Mouse (Mus musculus) intestine, embryonic 14.5 days (tissue): Measurements from ENCODE around the gene Fam221b. TPM values are rescaled to one million over a fixed set of nuclear protein-coding genes. Genes with fewer than 3 reads are reported as not detected.
A peak's percentile ranks its signal among the peaks of the same experiment; 100 is the strongest.

Experiments used
- ATAC-seq: fragments of 200-750 bp; cut with Nextera tagmentation; replicated peaks from 2 replicates; pipeline ENCODE4 v1.8.0; 2017; ENCODE audit warnings: low read depth, moderate number of reproducible peaks, moderate TSS enrichment, moderate library complexity; ENCODE audit not compliant: low FRiP score, low TSS enrichment
- DNase-seq: peaks from one replicate; pipeline ENCODE4 v3.0.0-alpha.2; 2018; ENCODE audit warnings: low spot score
- H3K27ac ChIP-seq: fragments of 300-500 bp; sonication (generic); 2 replicates; pipeline ENCODE4 v1.5.1; 2014; ENCODE audit warnings: low read depth, mild to moderate bottlenecking, control low read depth
- H3K27me3 ChIP-seq: fragments of 300-500 bp; sonication (generic); replicated peaks from 2 replicates; pipeline ENCODE4 v1.6.1; 2014; ENCODE audit warnings: low read length, control low read depth; ENCODE audit not compliant: control insufficient read depth, insufficient read depth
- H3K36me3 ChIP-seq: fragments of 300-500 bp; sonication (generic); 2 replicates; pipeline ENCODE4 v1.6.1; 2014; ENCODE audit warnings: low read length, control low read depth; ENCODE audit not compliant: control insufficient read depth, insufficient read depth
- H3K4me1 ChIP-seq: fragments of 300-500 bp; sonication (generic); replicated peaks from 2 replicates; pipeline ENCODE4 v1.6.1; 2014; ENCODE audit warnings: low read length, control low read depth, mixed read lengths; ENCODE audit not compliant: control insufficient read depth, insufficient read depth
- H3K4me2 ChIP-seq: fragments of 300-500 bp; sonication (generic); 2 replicates; pipeline ENCODE4 v1.6.1; 2014; ENCODE audit warnings: low read length
- H3K4me3 ChIP-seq: fragments of 300-500 bp; sonication (generic); 2 replicates; pipeline ENCODE4 v1.5.1; 2014; ENCODE audit warnings: low read depth, low read length, control low read depth, mixed read lengths
- H3K9ac ChIP-seq: fragments of 300-500 bp; sonication (generic); 2 replicates; pipeline ENCODE4 v1.6.1; 2014; ENCODE audit warnings: mild to moderate bottlenecking, low read length
- H3K9me3 ChIP-seq: fragments of 300-500 bp; sonication (generic); 2 replicates; pipeline ENCODE4 v1.6.1; 2016; ENCODE audit warnings: low read length, control low read depth; ENCODE audit not compliant: control insufficient read depth
- WGBS: fragments of 180-500 bp; shearing (Covaris S2); extraction: QIAGEN DNeasy Blood & Tissue Kit; methylation state at CpG from one replicate; pipeline ENCODE4 v1.1.7; 2014; 5-methylcytosine and 5-hydroxymethylcytosine counted together
- polyA plus RNA-seq: library from polyadenylated mRNA; unstranded; fragments of >200 nt; fragmentation: Nextera tagmentation; extraction: Ambion mirVana; gene quantifications from 2 replicates; pipeline ENCODE4 v1.2.1, GENCODE M21; 2014

Fam221b gene
- polyA plus RNA-seq, 1 experiment from 2014 or later: 3.9 TPM

DNA sequence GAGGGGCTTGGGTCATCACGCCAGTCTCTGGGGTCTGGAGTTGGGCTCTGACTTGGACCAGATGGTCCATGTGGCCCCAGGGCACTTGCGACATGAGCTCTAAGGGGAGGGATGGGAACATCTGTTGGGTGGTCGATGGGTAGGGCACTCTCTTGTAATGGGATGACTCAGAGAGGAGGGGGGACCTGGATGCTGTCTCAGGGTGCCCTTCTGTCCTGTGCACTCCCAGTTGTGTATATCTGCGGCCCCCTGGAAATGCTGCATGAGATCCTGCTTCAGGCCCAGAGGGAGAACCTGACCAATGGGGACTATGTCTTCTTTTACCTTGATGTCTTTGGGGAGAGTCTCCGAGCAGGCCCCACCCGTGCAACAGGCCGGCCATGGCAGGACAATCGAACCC lies 35.6 kb downstream of the Fam221b start:
- Histone ChIP-seq H3K27me3 (no peaks in the 10 kb centered on the region), H3K4me2 (peak overlapping the region; percentile 84; the same call in 1 of the 2 replicates), H3K9ac (no peak overlapping the region), H3K4me3 (no peak overlapping the region), H3K9me3 (no peaks in the 10 kb centered on the region), H3K4me1 (peaks cover 24% of the 10 kb centered on the region), H3K36me3 (no peaks in the 10 kb centered on the region), H3K27ac (no peak overlapping the region)
- 85% methylated on average over 8 of the region's 8 CpGs for whole genome bisulfite sequencing
- ATAC-seq (no peak), DNase-seq (no peak)

DNA sequence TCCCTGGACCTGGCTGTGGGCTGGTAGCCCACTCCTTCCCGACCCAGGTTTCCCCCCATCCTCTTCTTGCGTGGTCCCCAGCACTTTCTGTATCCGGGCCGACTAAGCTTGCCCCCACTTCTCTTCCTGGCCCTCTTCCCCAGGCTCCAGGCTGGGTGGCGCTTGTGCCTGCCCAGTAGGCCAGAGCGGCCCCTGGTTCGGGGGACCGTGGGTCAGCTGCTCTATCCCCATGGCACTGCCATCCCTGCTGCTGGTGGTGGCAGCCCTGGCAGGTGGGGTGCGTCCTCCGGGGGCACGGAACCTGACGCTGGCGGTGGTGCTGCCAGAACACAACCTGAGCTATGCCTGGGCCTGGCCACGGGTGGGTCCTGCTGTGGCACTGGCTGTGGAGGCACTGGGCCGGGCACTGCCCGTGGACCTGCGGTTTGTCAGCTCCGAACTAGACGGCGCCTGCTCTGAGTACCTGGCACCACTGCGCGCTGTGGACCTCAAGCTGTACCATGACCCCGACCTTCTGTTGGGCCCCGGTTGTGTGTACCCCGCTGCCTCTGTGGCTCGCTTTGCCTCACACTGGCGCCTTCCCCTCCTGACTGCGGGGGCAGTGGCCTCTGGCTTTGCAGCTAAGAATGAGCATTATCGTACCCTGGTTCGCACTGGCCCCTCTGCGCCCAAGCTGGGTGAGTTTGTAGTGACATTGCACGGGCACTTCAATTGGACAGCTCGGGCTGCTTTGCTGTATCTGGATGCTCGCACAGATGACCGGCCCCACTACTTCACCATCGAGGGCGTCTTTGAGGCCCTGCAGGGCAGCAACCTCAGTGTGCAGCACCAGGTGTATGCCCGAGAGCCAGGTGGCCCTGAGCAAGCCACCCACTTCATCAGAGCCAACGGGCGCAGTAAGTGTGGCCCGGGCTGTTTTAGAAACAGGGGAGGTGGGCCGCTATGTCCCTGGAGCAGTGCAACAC lies 36.7 kb downstream of the Fam221b start:
- peak overlapping the region; percentile 77 for H3K9ac ChIP-seq
- peak; percentile 7; the same call in 1 of the 2 replicates for ATAC-seq
- H3K4me2 ChIP-seq: peak overlapping the region; percentile 84
- no peaks in the 10 kb centered on the region for H3K27me3 ChIP-seq
- WGBS: 43% methylated on average over 42 of the region's 42 CpGs
- H3K27ac ChIP-seq: no peak overlapping the region
- peaks cover 24% of the 10 kb centered on the region for H3K4me1 ChIP-seq
- no peaks in the 10 kb centered on the region for H3K9me3 ChIP-seq
- no peaks in the 10 kb centered on the region for H3K36me3 ChIP-seq
- DNase-seq: peak; percentile 49
- peak overlapping the region; percentile 57 for H3K4me3 ChIP-seq

DNA sequence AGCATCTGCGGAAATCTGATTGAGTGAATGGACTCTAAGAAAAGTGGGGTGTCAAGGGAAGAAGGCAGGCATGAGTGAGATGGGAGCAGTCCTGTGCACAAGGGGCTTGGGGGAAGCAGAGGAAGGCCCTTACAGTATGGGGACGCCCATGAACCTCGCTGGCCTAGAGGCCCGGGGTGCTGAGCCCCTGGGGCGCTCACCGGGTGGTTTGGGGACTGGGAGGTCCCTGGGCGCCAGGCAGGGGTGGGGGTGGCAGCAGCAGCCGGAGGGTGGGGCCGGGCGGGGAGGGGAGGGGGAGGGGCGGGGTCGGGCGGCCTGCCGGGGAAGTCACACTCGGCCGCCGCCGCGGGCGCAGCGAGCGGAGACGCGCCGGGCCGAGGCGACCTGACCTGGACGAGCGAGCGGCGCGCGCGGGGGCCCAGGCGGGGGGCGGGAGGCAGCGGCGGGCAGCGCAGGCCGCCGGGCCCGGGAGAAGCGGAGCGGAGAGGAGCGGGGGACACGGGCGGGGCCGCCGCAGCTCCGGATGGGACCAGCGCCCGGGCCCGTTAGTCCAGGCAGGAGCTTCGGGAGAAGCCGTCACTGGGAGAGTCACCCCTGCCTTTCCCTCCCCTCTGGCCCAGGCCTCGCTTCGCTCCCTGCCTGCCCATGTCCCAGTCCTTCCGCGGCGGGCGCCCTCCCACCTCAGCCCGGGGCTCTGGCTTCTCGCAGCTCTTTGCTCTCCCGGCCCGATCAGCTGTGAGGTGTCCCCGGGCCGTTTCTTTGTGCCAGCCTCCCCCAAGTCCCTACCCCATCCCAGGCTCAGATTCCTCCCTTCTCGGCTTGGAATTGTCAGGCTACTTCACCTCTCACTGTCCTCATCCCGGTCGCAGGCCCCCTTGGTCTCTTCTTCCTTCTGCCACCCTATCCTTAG lies 37.6 kb downstream of the Fam221b start, which contains the start of gene Npr2:
Npr2 (plus strand) TSS at position 890 of the 910 bp plus-strand sequence.
- WGBS: 2% methylated on average over 50 of the region's 70 CpGs
- DNase-seq: peak; percentile 78

DNA sequence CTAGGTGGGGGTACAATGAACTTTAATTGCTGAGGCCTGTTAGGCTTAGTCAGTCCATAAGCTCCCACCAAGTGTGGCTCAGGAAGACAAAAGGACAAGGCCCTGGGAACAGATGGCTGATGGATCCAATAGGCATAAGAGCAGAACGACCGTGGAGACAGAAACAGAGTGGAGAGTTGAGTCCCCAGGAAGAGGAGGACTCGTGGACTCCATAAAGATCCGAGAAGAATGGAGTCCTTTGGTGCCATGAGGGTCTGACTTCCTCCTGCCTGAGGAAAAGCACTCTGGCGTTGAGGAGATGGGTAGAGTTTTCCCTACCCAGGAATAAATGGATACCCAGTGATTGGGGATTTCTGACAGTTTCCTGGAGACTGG lies 38.3 kb downstream of the Fam221b start:
- Histone ChIP-seq H3K27me3 (no peaks in the 10 kb centered on the region), H3K9me3 (peaks cover 3% of the 10 kb centered on the region; the same call in 1 of the 2 replicates), H3K9ac (peak overlapping the region; percentile 77; the same call in 1 of the 2 replicates), H3K27ac (peak overlapping the region; percentile 11; the same call in 1 of the 2 replicates), H3K36me3 (no peaks in the 10 kb centered on the region), H3K4me2 (peak overlapping the region; percentile 84), H3K4me1 (peaks cover 24% of the 10 kb centered on the region), H3K4me3 (peak overlapping the region; percentile 57)
- ATAC-seq: no peak
- no peak for DNase-seq
- 28% methylated on average over 5 of the region's 5 CpGs for WGBS

More for the DNA sequence above, 37.6 kb downstream of the Fam221b start, which contains the start of gene Npr2:
- Histone ChIP-seq H3K4me1 (peaks cover 24% of the 10 kb centered on the region), H3K4me3 (peak within 1 kb of the TSS; percentile 57), H3K27ac (peak within 1 kb of the TSS; percentile 39), H3K36me3 (no peaks in the 10 kb centered on the region), H3K27me3 (no peaks in the 10 kb centered on the region), H3K9ac (peak within 1 kb of the TSS; percentile 77), H3K9me3 (0 out of 2 replicates have a peak, but pooled peaks cover under 1% of the 10 kb centered on the region), H3K4me2 (peak within 1 kb of the TSS; percentile 84)
- peak; percentile 58 for ATAC-seq

DNA sequence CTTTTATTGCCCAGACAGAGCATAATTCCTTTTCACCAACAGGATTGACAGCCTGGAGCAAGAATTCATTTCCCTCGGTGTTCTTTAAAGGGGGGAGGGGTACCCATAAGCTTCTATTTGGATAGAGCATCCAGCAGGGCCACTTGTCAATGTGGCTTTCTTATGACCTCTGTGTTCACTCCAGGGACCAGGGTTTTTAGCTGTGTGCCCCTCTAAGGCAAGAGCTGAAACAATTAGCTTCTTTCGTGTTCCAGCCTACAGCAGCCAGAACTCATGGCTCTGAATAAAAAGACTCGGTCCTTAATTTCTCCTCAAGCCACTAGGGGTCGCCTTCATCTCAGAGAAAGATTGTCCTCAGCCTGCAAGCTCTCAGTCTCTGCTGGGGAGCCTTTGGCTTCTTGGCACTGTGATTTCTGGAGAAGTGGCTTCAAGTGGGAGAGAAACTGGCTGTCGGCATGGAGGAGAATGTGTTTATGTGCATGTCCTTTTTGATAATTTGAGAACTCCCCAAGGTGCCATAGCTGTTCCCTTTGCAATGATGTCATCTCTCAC lies 38.8 kb downstream of the Fam221b start:
- DNase-seq: peak; percentile 83
- 7% methylated on average over 5 of the region's 5 CpGs for WGBS
- H3K4me2 ChIP-seq: 0 out of 2 replicates have a peak overlapping the region, but pooled peaks have one; percentile 11
- H3K27ac ChIP-seq: no peak overlapping the region; the same call in 1 of the 2 replicates
- H3K27me3 ChIP-seq: no peaks in the 10 kb centered on the region
- H3K9me3 ChIP-seq: peaks cover 8% of the 10 kb centered on the region
- no peaks in the 10 kb centered on the region for H3K36me3 ChIP-seq
- peak; percentile 37 for ATAC-seq
- no peak overlapping the region for H3K4me3 ChIP-seq
- no peak overlapping the region for H3K9ac ChIP-seq
- H3K4me1 ChIP-seq: peaks cover 24% of the 10 kb centered on the region

DNA sequence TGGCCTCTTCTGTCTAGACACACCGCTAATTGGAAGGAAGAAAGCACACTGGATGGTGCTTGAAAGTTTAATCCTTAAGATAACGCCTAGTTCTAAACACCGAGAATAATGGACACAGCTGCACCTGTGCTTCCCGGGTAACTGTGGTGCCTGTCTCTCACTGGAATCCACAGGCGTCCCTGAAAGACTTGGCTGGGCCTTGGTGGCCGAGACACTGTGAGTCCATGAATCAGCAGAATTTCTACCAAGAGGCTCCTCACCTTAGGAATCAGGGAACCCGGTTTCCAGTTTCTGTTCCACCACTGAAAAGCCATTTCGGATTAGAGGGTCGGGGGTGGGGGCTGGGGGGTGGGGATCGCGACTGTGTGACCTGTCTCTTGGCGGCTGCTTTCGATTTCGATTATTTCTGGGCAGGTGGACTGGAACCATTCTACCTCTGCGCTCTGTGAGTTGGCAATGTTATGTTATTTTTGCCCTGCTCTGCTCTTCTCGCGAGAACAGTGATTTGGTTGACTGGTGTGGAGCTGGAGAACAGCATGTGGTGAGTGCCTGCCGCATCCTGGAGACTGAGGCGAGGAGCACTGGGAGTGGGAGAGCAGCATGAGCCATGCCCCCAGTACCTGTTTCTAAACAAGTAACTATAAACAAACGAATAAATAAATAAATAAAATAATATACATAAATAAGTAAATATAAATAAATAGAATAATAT lies 39.7 kb downstream of the Fam221b start:
- ATAC-seq: no peak
- WGBS: 48% methylated on average over 20 of the region's 20 CpGs
- no peak overlapping the region for H3K9ac ChIP-seq

DNA sequence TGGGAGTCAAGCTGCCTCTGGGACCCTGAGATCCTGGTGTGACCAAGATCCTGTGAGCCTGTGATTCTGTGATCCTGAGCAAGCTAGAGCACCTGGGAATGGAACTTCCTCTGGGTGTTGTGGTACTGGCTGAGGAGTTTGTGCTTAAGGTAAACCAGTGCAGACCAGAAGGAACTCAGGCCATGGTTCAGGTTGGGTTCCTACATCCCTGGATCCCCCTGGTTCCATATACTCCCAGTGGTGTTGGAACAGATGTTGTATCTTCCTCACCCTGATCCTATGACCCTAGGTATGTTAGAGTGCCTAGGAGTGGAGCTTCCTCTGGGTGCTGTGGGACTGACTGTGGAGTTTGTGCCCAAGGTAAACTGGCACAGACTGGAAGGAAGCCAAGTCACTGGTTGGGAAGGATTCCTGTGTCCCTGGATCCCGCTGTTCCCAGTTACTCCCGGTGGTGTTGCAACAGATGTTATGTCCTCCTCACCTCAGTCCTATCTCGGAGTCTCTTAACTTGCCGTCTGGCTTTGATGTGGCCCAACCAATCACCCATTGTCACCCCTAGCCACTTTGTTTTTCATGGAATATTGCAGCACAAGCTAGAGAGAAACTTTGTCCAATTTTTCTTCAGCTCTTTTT lies 48.7 kb downstream of the Fam221b start:
- Histone ChIP-seq H3K4me2 (no peak overlapping the region), H3K4me3 (no peak overlapping the region), H3K27ac (no peak overlapping the region), H3K9ac (no peak overlapping the region), H3K9me3 (peaks cover 8% of the 10 kb centered on the region), H3K36me3 (no peaks in the 10 kb centered on the region), H3K27me3 (no peaks in the 10 kb centered on the region), H3K4me1 (no peaks in the 10 kb centered on the region)
- no peak for ATAC-seq
- DNase-seq: no peak
- WGBS: 85% methylated on average over 4 of the region's 4 CpGs

More for the DNA sequence above, 39.7 kb downstream of the Fam221b start:
- Histone ChIP-seq H3K4me3 (no peak overlapping the region), H3K27ac (no peak overlapping the region), H3K9me3 (peaks cover 10% of the 10 kb centered on the region), H3K27me3 (no peaks in the 10 kb centered on the region), H3K36me3 (no peaks in the 10 kb centered on the region), H3K4me1 (peaks cover 24% of the 10 kb centered on the region), H3K4me2 (no peak overlapping the region)
- DNase-seq: peak; percentile 47
